ENCODE assay signal across 11 mouse cellular contexts in the genomic region with DNA sequence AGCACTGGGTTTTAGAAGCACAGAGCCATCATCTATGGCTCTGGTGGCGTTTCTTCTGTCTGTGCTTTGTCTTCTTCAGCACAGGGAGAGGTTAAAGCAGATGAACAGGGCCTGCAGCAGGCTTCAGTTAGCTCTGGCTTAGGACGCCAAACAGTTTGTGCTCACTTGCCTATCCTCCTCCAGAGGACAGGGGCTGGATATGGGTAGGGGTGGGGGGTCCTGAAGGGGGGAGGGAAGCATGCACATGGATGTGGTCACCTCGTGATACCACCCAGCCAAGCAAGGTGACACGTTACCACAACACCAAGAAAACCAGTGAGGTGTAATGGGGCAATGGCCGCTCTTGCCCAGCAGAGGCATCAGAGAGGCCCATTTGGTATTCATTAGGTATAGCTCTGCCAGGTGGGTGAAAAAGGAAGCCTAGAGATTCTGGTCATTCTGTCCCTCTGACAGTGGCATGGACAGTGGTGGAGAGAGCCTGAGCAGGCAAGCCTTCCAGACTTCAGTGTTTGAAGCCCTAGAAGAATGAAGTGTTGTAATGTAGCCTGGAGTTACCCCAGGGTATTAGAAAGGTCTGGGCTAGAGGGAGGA.
A peak's percentile ranks its signal among the peaks of the same experiment; 100 is the strongest.
DNase-seq lines count a peak whose midpoint lies in the region; ATAC-seq and TF ChIP-seq lines count a peak whose summit lies in the region.
"Had no signal": no experiment of that assay in that cellular context is flagged by ENCODE, and none has a peak within 500 bp of the region (broad histone marks: within the 10 kb centered on the region; RNA-seq: fewer than 3 reads in every experiment).

No protein-coding gene starts in this region.

- WGBS in heart, postnatal 0 days = 80% methylated on average over 5 of the region's 5 CpGs
- 67% methylated on average over 5 of the region's 5 CpGs for whole genome bisulfite sequencing in hindbrain, embryonic 12.5 days
- WGBS in midbrain, embryonic 14.5 days = 56% methylated on average over 5 of the region's 5 CpGs

- no peak overlapping the region for H3K4me2 ChIP-seq in heart, postnatal 0 days (ENCODE audit: low read depth, low read length)
- H3K4me2 ChIP-seq in hindbrain, embryonic 12.5 days (replicated peaks) = no peak overlapping the region
- H3K4me2 ChIP-seq in midbrain, embryonic 14.5 days (ENCODE audit: low read length) = no peak overlapping the region
- H3K4me2 ChIP-seq: heart, embryonic 11.5 days had no signal

- no peak overlapping the region for H3K9ac ChIP-seq in heart, postnatal 0 days (replicated peaks; ENCODE audit: low read depth, low read length)
- no peak overlapping the region for H3K9ac ChIP-seq in hindbrain, embryonic 12.5 days
- no peak overlapping the region for H3K9ac ChIP-seq in midbrain, embryonic 14.5 days (replicated peaks; ENCODE audit: low read length)

- ATAC-seq in heart, postnatal 0 days (ENCODE audit: insufficient read depth, low read depth) = no peak
- ATAC-seq in hindbrain, embryonic 12.5 days (ENCODE audit: low FRiP score) = no peak
- ATAC-seq in midbrain, embryonic 14.5 days (ENCODE audit: low FRiP score, low TSS enrichment) = no peak
- no peak for ATAC-seq in megakaryocyte, adult 5-6 weeks (ENCODE audit: poor library complexity, severe bottlenecking)
- ATAC-seq: activated CD4-positive, CD25-positive, alpha-beta regulatory T cell, adult 4 months had no signal

- H3K27me3 ChIP-seq in heart, postnatal 0 days (ENCODE audit: control insufficient read depth, insufficient read depth, low read length) = no peaks in the 10 kb centered on the region
- H3K27me3 ChIP-seq in hindbrain, embryonic 12.5 days = no peaks in the 10 kb centered on the region
- no peaks in the 10 kb centered on the region for H3K27me3 ChIP-seq in midbrain, embryonic 14.5 days (ENCODE audit: control insufficient read depth, insufficient read depth, low read length)

- H3K4me3 ChIP-seq in heart, postnatal 0 days (ENCODE audit: low read depth, low read length) = no peak overlapping the region
- no peak overlapping the region for H3K4me3 ChIP-seq in hindbrain, embryonic 12.5 days
- no peak overlapping the region for H3K4me3 ChIP-seq in midbrain, embryonic 14.5 days (replicated peaks; ENCODE audit: low read depth, low read length)

- H3K36me3 ChIP-seq in heart, postnatal 0 days (replicated peaks; ENCODE audit: control insufficient read depth, insufficient read depth, low read length) = no peaks in the 10 kb centered on the region
- no peaks in the 10 kb centered on the region for H3K36me3 ChIP-seq in hindbrain, embryonic 12.5 days
- no peaks in the 10 kb centered on the region for H3K36me3 ChIP-seq in midbrain, embryonic 14.5 days (ENCODE audit: control insufficient read depth, insufficient read depth, low read length)

- TF ChIP-seq EP300 in heart, postnatal 0 days (IDR thresholded peaks at IDR 0.05; ENCODE audit: low read depth) = no peak

- no peak overlapping the region for H3K27ac ChIP-seq in heart, postnatal 0 days (ENCODE audit: low read depth)
- H3K27ac ChIP-seq in hindbrain, embryonic 12.5 days = 0 out of 2 replicates have a peak overlapping the region, but pooled peaks have one; percentile 30
- H3K27ac ChIP-seq in midbrain, embryonic 14.5 days (replicated peaks; ENCODE audit: low read depth, low read length) = peak overlapping the region; percentile 39; the same call in 1 of the 2 replicates

- peak; percentile 14; the same call in 1 of the 2 replicates for TF ChIP-seq CTCF in heart, postnatal 0 days (IDR thresholded peaks at IDR 0.05; ENCODE audit: low read depth)

- no peaks in the 10 kb centered on the region for H3K9me3 ChIP-seq in heart, postnatal 0 days (replicated peaks; ENCODE audit: control insufficient read depth, low read length)
- H3K9me3 ChIP-seq in hindbrain, embryonic 12.5 days (replicated peaks) = no peaks in the 10 kb centered on the region
- no peaks in the 10 kb centered on the region for H3K9me3 ChIP-seq in midbrain, embryonic 14.5 days (ENCODE audit: control insufficient read depth, low read length)

- no peak for DNase-seq in heart, postnatal 0 days (ENCODE audit: low spot score)
- no peak for DNase-seq in heart, postnatal 4 days
- peak; percentile 41 for DNase-seq in embryo, embryonic 11 days
- DNase-seq in midbrain, embryonic 14.5 days = peak; percentile 26
- no peak for DNase-seq in frontal cortex, postnatal 10 days (ENCODE audit: low spot score in 2 of 2)
- no peak for DNase-seq in thymus, postnatal 0 days (ENCODE audit: low spot score)
- DNase-seq: cerebellum, postnatal 36 days had no signal

- H3K4me1 ChIP-seq in heart, postnatal 0 days (ENCODE audit: control insufficient read depth, insufficient read depth) = no peaks in the 10 kb centered on the region
- H3K4me1 ChIP-seq in hindbrain, embryonic 12.5 days = peaks cover 15% of the 10 kb centered on the region
- peaks cover 13% of the 10 kb centered on the region for H3K4me1 ChIP-seq in midbrain, embryonic 14.5 days (ENCODE audit: control insufficient read depth, insufficient read depth, low read length)

Comparison
In these comparisons a context has a peak if more than half of its experiments do, and no peak if none do; other contexts are left out.
1. DNase-seq: peak in embryo, embryonic 11 days (single experiment) and midbrain, embryonic 14.5 days (single experiment); none in heart, postnatal 0 days (single experiment), heart, postnatal 4 days (single experiment), frontal cortex, postnatal 10 days (0 of 2) and thymus, postnatal 0 days (single experiment).